Mouse (Mus musculus) spleen, adult 2 months (tissue): ENCODE measurements around the gene Gpr84. TPM values are rescaled to one million over a fixed set of nuclear protein-coding genes. Genes with fewer than 3 reads are reported as not detected.
A peak's percentile ranks its signal among the peaks of the same experiment; 100 is the strongest.

ENCODE experiments used
- DNase-seq, 2 experiments: peaks; one replicate each; pipeline versions ENCODE4 v3.0.0 to v3.0.0-alpha.2; 2012 to 2021; ENCODE audit warnings: low spot score in 2 of 2, low read depth in 1 of 2
- H3K27ac ChIP-seq: fragments of 200-500 bp; 2 replicates; pipeline ENCODE4 v1.5.1; 2012; ENCODE audit warnings: low read length, inconsistent platforms; ENCODE audit not compliant: insufficient read depth
- H3K27me3 ChIP-seq: fragments of 200-500 bp; 2 replicates; pipeline ENCODE4 v1.6.1; 2012; ENCODE audit warnings: mild to moderate bottlenecking, moderate library complexity, low read length, inconsistent platforms; ENCODE audit not compliant: control insufficient read depth, insufficient read depth
- H3K36me3 ChIP-seq: fragments of 200-500 bp; 2 replicates; pipeline ENCODE4 v1.6.1; 2012; ENCODE audit warnings: mild to moderate bottlenecking, low read length, inconsistent platforms; ENCODE audit not compliant: control insufficient read depth, insufficient read depth
- H3K4me1 ChIP-seq: fragments of 200-500 bp; 2 replicates; pipeline ENCODE4 v1.6.1; 2011; ENCODE audit warnings: inconsistent platforms; ENCODE audit not compliant: control insufficient read depth, insufficient read depth, insufficient read length
- H3K4me3 ChIP-seq: fragments of 200-500 bp; 2 replicates; pipeline ENCODE4 v1.5.1; 2011; ENCODE audit warnings: mild to moderate bottlenecking, inconsistent platforms; ENCODE audit not compliant: insufficient read depth, insufficient read length; ENCODE audit errors: extremely low read depth
- CTCF ChIP-seq: fragments of 200-500 bp; IDR thresholded peaks from 2 replicates; pipeline ENCODE4 v1.5.1; 2011; ENCODE audit warnings: mild to moderate bottlenecking, inconsistent platforms; ENCODE audit not compliant: insufficient read depth, insufficient read length, insufficient replicate concordance; ENCODE audit errors: extremely low read depth
- POLR2A ChIP-seq: fragments of 200-500 bp; IDR thresholded peaks from 2 replicates; pipeline ENCODE4 v1.6.1; 2011; ENCODE audit warnings: low read depth, low read length, inconsistent platforms
- WGBS: fragments of 180-500 bp; shearing (Covaris S2); methylation state at CpG from one replicate; pipeline ENCODE4 v1.1.7; 2018; 5-methylcytosine and 5-hydroxymethylcytosine counted together
- polyA plus RNA-seq: library from polyadenylated mRNA; depleted of rRNA; stranded (reverse); fragments of >200 nt; gene quantifications from 2 replicates; pipeline ENCODE4 v1.2.3, GENCODE M21; 2012

The Gpr84 gene
- polyA plus RNA-seq, 1 experiment = 0.33 TPM

DNA sequence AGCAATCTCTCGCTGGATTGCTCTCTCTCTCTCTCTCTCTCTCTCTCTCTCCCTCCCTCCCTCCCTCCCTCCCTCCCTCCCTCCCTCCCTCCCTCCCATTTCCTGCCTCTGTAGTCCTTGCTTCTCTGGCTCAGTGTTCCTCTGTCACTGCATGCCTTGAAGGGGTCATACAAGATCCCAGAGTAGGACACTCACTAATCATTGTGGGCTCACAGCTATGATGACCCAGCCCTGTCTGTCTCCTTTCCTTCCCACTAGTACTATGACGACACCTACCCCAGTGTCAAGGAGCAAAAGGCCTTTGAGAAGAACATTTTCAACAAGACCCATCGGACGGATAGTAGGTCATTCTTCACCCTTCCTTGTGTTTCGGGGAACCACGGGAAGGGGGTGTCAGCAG lies 20.0 kb downstream of the Gpr84 start:
- no peak overlapping the region for H3K4me3 ChIP-seq
- H3K36me3 ChIP-seq = peaks cover 26% of the 10 kb centered on the region
- TF ChIP-seq CTCF (no peak), POLR2A (no peak)
- no peaks in the 10 kb centered on the region for H3K27me3 ChIP-seq
- no peak for DNase-seq
- H3K27ac ChIP-seq = no peak overlapping the region
- WGBS = 87% methylated on average over 6 of the region's 6 CpGs
- no peaks in the 10 kb centered on the region; the same call in 1 of the 2 replicates for H3K4me1 ChIP-seq

DNA sequence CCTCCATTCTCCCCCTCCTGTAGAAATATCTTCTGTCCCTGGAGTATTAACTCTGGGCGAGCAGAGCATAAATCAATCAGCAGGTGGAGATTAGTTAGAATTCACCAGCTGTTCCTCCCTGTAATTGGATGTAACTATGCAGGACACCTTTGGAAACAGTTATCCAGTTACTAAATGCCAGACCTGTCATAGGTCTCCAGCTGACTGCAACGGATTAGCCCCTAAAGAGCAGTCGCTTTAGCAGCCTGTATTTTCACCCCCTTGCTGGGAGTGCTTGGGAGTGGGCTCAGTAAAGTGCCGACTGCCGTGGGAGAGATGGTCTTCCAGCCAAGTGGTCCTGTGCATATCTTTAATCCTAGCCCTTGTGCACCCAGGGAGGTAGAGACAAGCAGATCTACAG lies 20.8 kb downstream of the Gpr84 start:
- Histone ChIP-seq H3K27me3 (no peaks in the 10 kb centered on the region), H3K4me1 (no peaks in the 10 kb centered on the region; the same call in 1 of the 2 replicates), H3K27ac (no peak overlapping the region), H3K4me3 (no peak overlapping the region), H3K36me3 (peaks cover 22% of the 10 kb centered on the region)
- DNase-seq = no peak
- TF ChIP-seq POLR2A (no peak), CTCF (no peak)
- 94% methylated on average over 5 of the region's 5 CpGs for WGBS

DNA sequence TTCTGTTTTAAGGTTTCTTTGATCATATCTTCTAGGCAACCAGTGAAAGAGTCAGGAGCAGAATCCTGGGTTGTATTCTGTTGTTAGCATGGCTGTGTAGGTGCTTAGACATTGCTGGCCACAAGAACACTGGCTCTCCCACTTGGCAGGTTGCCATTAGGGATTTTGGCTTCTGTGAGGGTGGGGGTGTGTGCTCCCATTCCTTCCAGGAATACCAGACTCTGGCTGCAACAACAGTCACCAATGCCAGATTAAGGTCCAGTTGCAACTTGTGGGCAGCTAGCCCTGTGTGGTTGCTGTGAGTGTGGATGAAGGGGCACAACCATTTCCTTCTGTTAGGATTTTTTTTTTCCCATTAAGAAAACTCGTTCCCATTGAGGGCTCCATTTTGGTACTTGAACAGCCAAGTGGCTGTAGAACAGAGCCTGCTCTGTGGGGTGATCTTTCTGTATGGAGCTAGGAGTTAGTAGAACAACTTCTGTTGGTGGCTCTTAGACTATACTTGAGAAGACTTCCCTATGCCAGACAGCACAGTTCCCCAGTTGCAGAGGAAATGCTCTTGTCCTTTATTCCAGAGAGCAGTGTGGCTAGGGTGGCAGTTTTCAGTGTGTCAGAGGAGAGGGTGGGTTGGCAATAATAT lies 24.5 kb downstream of the Gpr84 start:
- no peak overlapping the region for H3K27ac ChIP-seq
- no peak for TF ChIP-seq POLR2A
- no peak for TF ChIP-seq CTCF
- H3K4me3 ChIP-seq = no peak overlapping the region
- DNase-seq = no peak
- H3K4me1 ChIP-seq = no peaks in the 10 kb centered on the region; the same call in 1 of the 2 replicates
- no peaks in the 10 kb centered on the region for H3K27me3 ChIP-seq
- H3K36me3 ChIP-seq = peaks cover 7% of the 10 kb centered on the region
- 21% methylated on average over 1 of the region's 1 CpGs for WGBS

DNA sequence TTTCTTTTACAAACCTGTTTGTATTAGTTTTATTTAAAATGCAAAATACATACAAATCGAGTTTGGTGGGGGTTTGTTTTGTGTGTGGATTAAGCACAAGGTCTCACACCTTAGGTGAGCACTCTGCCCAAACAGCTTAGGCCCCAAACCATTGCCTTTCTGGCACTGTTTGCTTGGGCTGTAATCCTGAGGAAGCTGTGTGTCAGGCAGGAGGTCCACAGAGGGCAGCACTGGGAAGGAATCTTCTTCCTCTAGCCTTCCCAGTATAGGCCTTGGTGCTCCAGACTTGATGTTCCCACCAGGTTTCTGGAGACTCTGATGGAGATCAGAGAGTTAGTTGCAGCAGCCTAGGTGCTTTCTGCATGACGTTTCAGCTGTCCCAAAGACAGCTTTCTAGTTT lies 25.8 kb downstream of the Gpr84 start:
- H3K27me3 ChIP-seq = no peaks in the 10 kb centered on the region
- no peak overlapping the region for H3K27ac ChIP-seq
- no peak overlapping the region for H3K4me3 ChIP-seq
- H3K4me1 ChIP-seq = no peaks in the 10 kb centered on the region; the same call in 1 of the 2 replicates
- no peak for DNase-seq
- WGBS = 52% methylated on average over 2 of the region's 2 CpGs
- peaks cover 3% of the 10 kb centered on the region for H3K36me3 ChIP-seq
- TF ChIP-seq POLR2A (no peak), CTCF (no peak)

DNA sequence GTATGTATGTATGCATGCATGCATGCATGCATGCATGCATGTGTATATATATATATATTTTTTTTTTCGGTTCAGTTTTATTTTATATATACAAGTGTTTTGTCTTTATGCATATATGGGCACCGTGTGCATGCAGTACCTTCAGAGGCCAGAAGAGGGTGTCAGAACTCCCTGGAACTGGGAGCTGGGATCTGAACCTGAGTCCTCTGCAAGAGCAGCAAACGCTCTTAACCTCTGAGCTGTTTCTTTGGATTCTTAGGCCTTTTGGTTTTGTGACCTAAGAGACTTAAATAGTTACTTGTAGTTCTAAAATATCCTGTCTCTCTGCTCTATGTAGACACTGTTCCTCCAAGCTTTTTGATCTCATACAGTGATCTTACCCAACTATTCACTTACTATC lies 26.3 kb downstream of the Gpr84 start:
- no peaks in the 10 kb centered on the region for H3K27me3 ChIP-seq
- no peaks in the 10 kb centered on the region for H3K36me3 ChIP-seq
- no peak overlapping the region for H3K4me3 ChIP-seq
- WGBS = 72% methylated on average over 3 of the region's 3 CpGs
- no peak overlapping the region for H3K27ac ChIP-seq
- DNase-seq = peak in 1 of 2 experiments; percentile 29
- peak; percentile 37; the same call in 1 of the 2 replicates for TF ChIP-seq CTCF
- no peak for TF ChIP-seq POLR2A
- no peaks in the 10 kb centered on the region; the same call in 1 of the 2 replicates for H3K4me1 ChIP-seq

DNA sequence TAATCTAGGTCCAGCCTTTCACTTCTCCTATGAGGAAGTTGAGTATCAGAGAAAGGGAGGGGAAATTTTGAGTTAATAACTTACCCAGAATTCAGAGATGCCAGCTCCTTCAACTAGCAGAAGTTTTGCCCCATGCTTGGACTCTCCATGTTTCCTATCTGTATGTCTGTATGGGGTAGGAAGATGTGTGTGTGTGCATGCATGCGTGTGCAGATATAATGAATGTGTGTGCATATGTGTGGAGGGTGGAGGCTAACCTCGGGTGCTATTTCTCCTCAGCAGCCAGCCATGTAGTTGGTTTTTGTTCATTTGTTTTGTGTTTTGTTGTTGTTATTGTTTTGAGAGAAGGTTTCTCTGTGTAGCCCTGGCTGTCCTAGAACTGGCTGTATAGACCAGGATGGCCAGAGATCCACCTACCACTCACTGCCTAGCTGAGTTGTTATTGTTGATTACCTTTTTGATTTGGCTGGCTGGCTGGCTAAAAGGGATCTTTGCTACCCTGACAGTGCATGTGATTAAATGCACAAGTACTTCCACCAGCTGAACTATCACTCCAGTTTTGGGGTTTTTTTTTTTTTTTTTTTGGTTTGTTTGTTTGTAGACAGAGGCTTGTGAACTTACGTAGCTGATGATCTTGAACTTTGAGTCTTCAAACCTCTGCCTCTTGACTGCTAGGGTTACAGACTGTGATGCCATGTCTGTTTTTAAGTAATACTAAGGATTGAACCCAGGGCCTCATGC lies 28.8 kb downstream of the Gpr84 start:
- Histone ChIP-seq H3K4me1 (no peaks in the 10 kb centered on the region; the same call in 1 of the 2 replicates), H3K36me3 (no peaks in the 10 kb centered on the region), H3K4me3 (no peak overlapping the region), H3K27me3 (no peaks in the 10 kb centered on the region), H3K27ac (no peak overlapping the region)
- WGBS = 80% methylated on average over 3 of the region's 3 CpGs
- no peak for DNase-seq
- TF ChIP-seq CTCF = no peak
- TF ChIP-seq POLR2A = no peak

DNA sequence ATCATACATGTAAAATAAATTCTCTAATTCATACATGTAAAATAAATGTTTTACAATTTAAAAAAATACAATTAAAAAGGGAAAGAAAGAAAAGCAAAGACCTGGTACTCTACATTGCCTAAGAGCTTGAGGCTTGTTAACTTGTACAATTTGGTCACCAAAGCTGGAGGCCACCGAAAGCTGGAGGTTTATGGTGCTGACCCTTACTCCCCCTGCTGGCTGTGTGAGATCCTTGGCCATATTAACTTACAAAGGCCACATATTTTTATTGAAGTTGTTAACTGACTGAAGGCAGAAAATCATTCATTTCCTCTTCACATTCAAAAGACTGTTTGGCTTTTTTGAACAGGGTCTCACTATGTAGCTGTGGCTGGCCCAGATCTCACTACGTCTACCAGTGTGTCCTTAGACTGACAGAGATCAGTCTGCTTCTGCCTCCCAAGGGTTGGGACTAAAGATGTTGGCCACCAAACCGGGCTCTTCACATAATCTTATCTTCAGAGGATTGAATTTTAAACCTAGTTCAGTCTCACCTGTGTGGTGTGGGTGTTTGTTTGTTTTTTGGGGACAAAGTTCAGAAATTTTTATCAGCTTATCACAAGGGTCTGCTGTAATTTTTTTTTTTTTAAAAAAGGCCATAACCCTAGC lies 29.5 kb downstream of the Gpr84 start:
- TF ChIP-seq POLR2A (no peak), CTCF (peak; percentile 38; the same call in 1 of the 2 replicates)
- Histone ChIP-seq H3K36me3 (no peaks in the 10 kb centered on the region), H3K27me3 (no peaks in the 10 kb centered on the region), H3K4me3 (no peak overlapping the region), H3K4me1 (no peaks in the 10 kb centered on the region; the same call in 1 of the 2 replicates), H3K27ac (no peak overlapping the region)
- DNase-seq = no peak
- 56% methylated on average over 3 of the region's 3 CpGs for WGBS
